Mouse (Mus musculus): ENCODE data around the gene Ece1.

GRCm38 (mm10) chr4:137824881-137825280 lies 37.2 kb upstream of the Ece1 start:
- TF ChIP-seq EP300 (IDR thresholded peaks at IDR 0.05; ENCODE audit: low read depth in 1 of 2, low read length in 2 of 2) (no peak), MAX (IDR thresholded peaks at IDR 0.05; ENCODE audit: low read length) (no peak), ELF1 (IDR thresholded peaks at IDR 0.05; ENCODE audit: low read depth, low read length) (no peak), ZC3H11A (IDR thresholded peaks at IDR 0.05; ENCODE audit: low read depth, low read length) (no peak), CTCF (IDR thresholded peaks at IDR 0.05 in 2 of 3, conservative IDR thresholded peaks at IDR 0.05 in 1 of 3; ENCODE audit: control insufficient read depth in 1 of 3, insufficient read depth in 1 of 3, low read depth in 2 of 3, low read length in 3 of 3, poor library complexity in 1 of 3, severe bottlenecking in 1 of 3) (no peak), GATA1 (IDR thresholded peaks at IDR 0.05; ENCODE audit: low read depth, low read length) (no peak), ZKSCAN1 (IDR thresholded peaks at IDR 0.05; ENCODE audit: low read depth, low read length) (no peak), CHD1 (IDR thresholded peaks at IDR 0.05; ENCODE audit: low read depth, low read length) (no peak), ETS1 (IDR thresholded peaks at IDR 0.05; ENCODE audit: low read depth, low read length) (no peak), POLR2A (IDR thresholded peaks at IDR 0.05; ENCODE audit: control insufficient read depth in 1 of 2, insufficient read depth in 1 of 2, low read depth in 1 of 2, low read length in 2 of 2, poor library complexity in 1 of 2) (no peak), NRF1 (IDR thresholded peaks at IDR 0.05; ENCODE audit: insufficient read depth, low read depth, low read length, poor library complexity, severe bottlenecking) (no peak), E2F4 (IDR thresholded peaks at IDR 0.05; ENCODE audit: borderline replicate concordance, low read depth, low read length) (no peak), MXI1 (IDR thresholded peaks at IDR 0.05; ENCODE audit: low read depth, low read length) (no peak), ZNF384 (IDR thresholded peaks at IDR 0.05; ENCODE audit: low read depth, low read length) (no peak)
